Comparison of ENCODE assay signal across 10 mouse cellular contexts in genomic region chr3:90644220-90644619, GRCm38 (mm10). TPM values are rescaled to one million over a fixed set of nuclear protein-coding genes. Genes with fewer than 3 reads are reported as not detected.
DNase-seq lines count a peak whose midpoint lies in the region; ATAC-seq and TF ChIP-seq lines count a peak whose summit lies in the region.
"Had no signal": no experiment of that assay in that cellular context is flagged by ENCODE, and none has a peak within 500 bp of the region (broad histone marks: within the 10 kb centered on the region; RNA-seq: fewer than 3 reads in every experiment).

No protein-coding gene starts in this region.

- H3K9me3 ChIP-seq in intestine, postnatal 0 days (ENCODE audit: control insufficient read depth): no peaks in the 10 kb centered on the region
- no peaks in the 10 kb centered on the region for H3K9me3 ChIP-seq in intestine, embryonic 16.5 days (ENCODE audit: control insufficient read depth, low read length)
- H3K9me3 ChIP-seq in heart, embryonic 10.5 days: no peaks in the 10 kb centered on the region
- no peaks in the 10 kb centered on the region for H3K9me3 ChIP-seq in forebrain, embryonic 16.5 days (ENCODE audit: control insufficient read depth, low read length)

- no peak for TF ChIP-seq POLR2A in lung, adult 2 months (IDR thresholded peaks at IDR 0.05; ENCODE audit: borderline replicate concordance, extremely low read depth, low read depth, low read length)
- TF ChIP-seq POLR2A in thymus, adult 2 months (IDR thresholded peaks at IDR 0.05; ENCODE audit: control insufficient read depth, extremely low read depth, insufficient read depth, low read length, poor library complexity): no peak

- 41% methylated on average over 3 of the region's 3 CpGs for WGBS in intestine, postnatal 0 days
- WGBS in intestine, embryonic 16.5 days: 45% methylated on average over 3 of the region's 3 CpGs
- WGBS in heart, embryonic 10.5 days: 41% methylated on average over 3 of the region's 3 CpGs
- WGBS in lung, adult 2 months: 36% methylated on average over 3 of the region's 3 CpGs
- WGBS in thymus, adult 2 months: 51% methylated on average over 3 of the region's 3 CpGs
- WGBS in forebrain, embryonic 16.5 days: 53% methylated on average over 3 of the region's 3 CpGs

- no peaks in the 10 kb centered on the region for H3K36me3 ChIP-seq in intestine, postnatal 0 days (ENCODE audit: control insufficient read depth, insufficient read depth)
- no peaks in the 10 kb centered on the region for H3K36me3 ChIP-seq in intestine, embryonic 16.5 days (ENCODE audit: control insufficient read depth, insufficient read depth, low read length)
- no peaks in the 10 kb centered on the region for H3K36me3 ChIP-seq in heart, embryonic 10.5 days
- H3K36me3 ChIP-seq in thymus, adult 2 months (ENCODE audit: control insufficient read depth, insufficient read depth, low read length): no peaks in the 10 kb centered on the region
- no peaks in the 10 kb centered on the region for H3K36me3 ChIP-seq in forebrain, embryonic 16.5 days (ENCODE audit: control insufficient read depth, insufficient read depth)

- H3K27me3 ChIP-seq in intestine, postnatal 0 days (replicated peaks; ENCODE audit: control insufficient read depth, insufficient read depth, low read length): no peaks in the 10 kb centered on the region
- H3K27me3 ChIP-seq in intestine, embryonic 16.5 days (replicated peaks; ENCODE audit: control insufficient read depth, insufficient read depth, low read length): no peaks in the 10 kb centered on the region
- H3K27me3 ChIP-seq in heart, embryonic 10.5 days (ENCODE audit: insufficient read depth, poor library complexity, severe bottlenecking): no peaks in the 10 kb centered on the region
- no peaks in the 10 kb centered on the region for H3K27me3 ChIP-seq in thymus, adult 2 months (ENCODE audit: control insufficient read depth, insufficient read depth, low read length)
- H3K27me3 ChIP-seq in forebrain, embryonic 16.5 days (replicated peaks; ENCODE audit: control insufficient read depth, insufficient read depth, low read length): no peaks in the 10 kb centered on the region

- no peak overlapping the region for H3K9ac ChIP-seq in intestine, postnatal 0 days (ENCODE audit: low read depth, low read length)
- no peak overlapping the region for H3K9ac ChIP-seq in intestine, embryonic 16.5 days (ENCODE audit: low read depth, low read length)
- no peak overlapping the region for H3K9ac ChIP-seq in forebrain, embryonic 16.5 days (replicated peaks; ENCODE audit: low read depth, low read length)

- peak; percentile 77 for TF ChIP-seq CTCF in intestine, postnatal 0 days (IDR thresholded peaks at IDR 0.05; ENCODE audit: low read depth)
- TF ChIP-seq CTCF in lung, adult 2 months (IDR thresholded peaks at IDR 0.05; ENCODE audit: insufficient read depth, low read length): peak; percentile 74
- peak; percentile 18; the same call in 1 of the 2 replicates for TF ChIP-seq CTCF in thymus, adult 2 months (IDR thresholded peaks at IDR 0.05; ENCODE audit: borderline replicate concordance, control insufficient read depth, extremely low read depth, insufficient read depth, low read length, poor library complexity)

- no peaks in the 10 kb centered on the region for H3K4me1 ChIP-seq in intestine, postnatal 0 days (replicated peaks; ENCODE audit: control insufficient read depth, insufficient read depth, low read length)
- H3K4me1 ChIP-seq in intestine, embryonic 16.5 days (ENCODE audit: control insufficient read depth, insufficient read depth, low read length): no peaks in the 10 kb centered on the region
- no peaks in the 10 kb centered on the region for H3K4me1 ChIP-seq in heart, embryonic 10.5 days
- no peaks in the 10 kb centered on the region for H3K4me1 ChIP-seq in lung, adult 2 months (ENCODE audit: control insufficient read depth, insufficient read depth, low read length)
- no peaks in the 10 kb centered on the region; the same call in 1 of the 2 replicates for H3K4me1 ChIP-seq in thymus, adult 2 months (replicated peaks; ENCODE audit: control insufficient read depth, insufficient read depth, low read length)
- no peaks in the 10 kb centered on the region for H3K4me1 ChIP-seq in forebrain, embryonic 16.5 days (replicated peaks; ENCODE audit: control insufficient read depth, insufficient read depth, low read length)

- no peak for ATAC-seq in intestine, postnatal 0 days
- no peak for ATAC-seq in intestine, embryonic 16.5 days
- ATAC-seq in forebrain, embryonic 16.5 days: no peak

- H3K27ac ChIP-seq in intestine, postnatal 0 days (ENCODE audit: low read depth, low read length): no peak overlapping the region
- no peak overlapping the region for H3K27ac ChIP-seq in intestine, embryonic 16.5 days (ENCODE audit: low read length)
- H3K27ac ChIP-seq in heart, embryonic 10.5 days: no peak overlapping the region
- H3K27ac ChIP-seq in thymus, adult 2 months (ENCODE audit: control insufficient read depth, insufficient read depth, low read length): no peak overlapping the region
- no peak overlapping the region for H3K27ac ChIP-seq in forebrain, embryonic 16.5 days (ENCODE audit: low read length)

- H3K4me3 ChIP-seq in intestine, postnatal 0 days (ENCODE audit: low read depth, low read length): no peak overlapping the region
- H3K4me3 ChIP-seq in intestine, embryonic 16.5 days (ENCODE audit: low read length): no peak overlapping the region
- H3K4me3 ChIP-seq in heart, embryonic 10.5 days: no peak overlapping the region
- H3K4me3 ChIP-seq in lung, adult 2 months (replicated peaks; ENCODE audit: extremely low read depth, low read depth, low read length): no peak overlapping the region
- H3K4me3 ChIP-seq in thymus, adult 2 months (ENCODE audit: control insufficient read depth, insufficient read depth, low read length): no peak overlapping the region
- no peak overlapping the region for H3K4me3 ChIP-seq in forebrain, embryonic 16.5 days (replicated peaks; ENCODE audit: low read length)

- peak; percentile 20 to 37 for DNase-seq in CD8-positive naive resting alpha-beta T cell, adult 2 months (ENCODE audit: low read depth in 2 of 2, low spot score in 2 of 2)
- peak; percentile 48 to 66 for DNase-seq in adrenal gland, adult 18-20 months (ENCODE audit: low spot score in 2 of 2)
- DNase-seq in heart, embryonic 10.5 days (ENCODE audit: low spot score): peak; percentile 54
- peak; percentile 57 for DNase-seq in lung, adult 2 months
- peak; percentile 67 for DNase-seq in thymus, adult 2 months

- no peak overlapping the region for H3K4me2 ChIP-seq in intestine, postnatal 0 days (replicated peaks; ENCODE audit: low read depth)
- H3K4me2 ChIP-seq in intestine, embryonic 16.5 days (ENCODE audit: low read depth, low read length): no peak overlapping the region
- H3K4me2 ChIP-seq in forebrain, embryonic 16.5 days (ENCODE audit: low read length): no peak overlapping the region

RNA-seq across cellular contexts. Expression of gene S100a7a, which starts 9.6 kb away (rescaled TPM):
- 0.12 TPM in 1 of 2 replicates, not detected in the other for polyA plus RNA-seq in intestine, postnatal 0 days (2015; fragmentation: Nextera tagmentation; extraction: Ambion mirVana)
- polyA plus RNA-seq in intestine, embryonic 16.5 days (2015; fragmentation: Nextera tagmentation; extraction: Ambion mirVana): 0.17 and 0.42 TPM in 2 replicates
- under 1 TPM; 0.23 to 0.54 TPM for total RNA-seq in adrenal gland, adult 18-20 months (2021)
- polyA plus RNA-seq in heart, embryonic 10.5 days (2016; fragmentation: Nextera tagmentation; extraction: Ambion mirVana): not detected in 2 replicates
- 0.51 and 5.6 TPM in 2 replicates for polyA plus RNA-seq in lung, adult 2 months (2012; rRNA removed)
- 0.32 and 0.42 TPM in 2 replicates for polyA plus RNA-seq in thymus, adult 2 months (2012; rRNA removed)
- polyA plus RNA-seq in forebrain, embryonic 16.5 days (2015; fragmentation: Nextera tagmentation; extraction: Ambion mirVana): not detected in 2 replicates
- polyA plus RNA-seq: neural tube, embryonic 14.5 days had no signal

RNA-seq across cellular contexts. Expression of gene S100a8, which starts 24.6 kb away (rescaled TPM):
- polyA plus RNA-seq in intestine, postnatal 0 days (2015; fragmentation: Nextera tagmentation; extraction: Ambion mirVana): 2.7 and 4.6 TPM in 2 replicates
- 14.9 and 30.6 TPM in 2 replicates for polyA plus RNA-seq in intestine, embryonic 16.5 days (2015; fragmentation: Nextera tagmentation; extraction: Ambion mirVana)
- not detected for total RNA-seq in adrenal gland, adult 18-20 months (2021)
- not detected in 2 replicates for polyA plus RNA-seq in heart, embryonic 10.5 days (2016; fragmentation: Nextera tagmentation; extraction: Ambion mirVana)
- polyA plus RNA-seq in lung, adult 2 months (2012; rRNA removed): 5.6 and 15.3 TPM in 2 replicates
- 13.3 and 13.8 TPM in 2 replicates for polyA plus RNA-seq in thymus, adult 2 months (2012; rRNA removed)
- 1.8 and 5.4 TPM in 2 replicates for polyA plus RNA-seq in forebrain, embryonic 16.5 days (2015; fragmentation: Nextera tagmentation; extraction: Ambion mirVana)
- total RNA-seq: layer of hippocampus, postnatal 25 days had no signal

RNA-seq across cellular contexts. Expression of gene S100a6, which starts 31.5 kb away (rescaled TPM):
- 374 and 424 TPM in 2 replicates for polyA plus RNA-seq in intestine, postnatal 0 days (2015; fragmentation: Nextera tagmentation; extraction: Ambion mirVana)
- 376 and 422 TPM in 2 replicates for polyA plus RNA-seq in intestine, embryonic 16.5 days (2015; fragmentation: Nextera tagmentation; extraction: Ambion mirVana)
- 100 to 1,000 TPM in 1 of 2 experiments, 10 to 100 TPM in 1; 40.3 to 108 TPM for total RNA-seq in adrenal gland, adult 18-20 months (2021)
- 27.3 and 28.9 TPM in 2 replicates for polyA plus RNA-seq in heart, embryonic 10.5 days (2016; fragmentation: Nextera tagmentation; extraction: Ambion mirVana)
- polyA plus RNA-seq in lung, adult 2 months (2012; rRNA removed): 439 and 454 TPM in 2 replicates
- 62.7 and 96.8 TPM in 2 replicates for polyA plus RNA-seq in thymus, adult 2 months (2012; rRNA removed)
- 9.5 and 13.3 TPM in 2 replicates for polyA plus RNA-seq in forebrain, embryonic 16.5 days (2015; fragmentation: Nextera tagmentation; extraction: Ambion mirVana)

RNA-seq across cellular contexts. Expression of gene S100a5, which starts 35.9 kb away (rescaled TPM):
- 4.1 and 5.6 TPM in 2 replicates for polyA plus RNA-seq in intestine, postnatal 0 days (2015; fragmentation: Nextera tagmentation; extraction: Ambion mirVana)
- 13.2 and 16.0 TPM in 2 replicates for polyA plus RNA-seq in intestine, embryonic 16.5 days (2015; fragmentation: Nextera tagmentation; extraction: Ambion mirVana)
- not detected for total RNA-seq in adrenal gland, adult 18-20 months (2021)
- not detected in 2 replicates for polyA plus RNA-seq in heart, embryonic 10.5 days (2016; fragmentation: Nextera tagmentation; extraction: Ambion mirVana)
- polyA plus RNA-seq in lung, adult 2 months (2012; rRNA removed): not detected in 2 replicates
- polyA plus RNA-seq in thymus, adult 2 months (2012; rRNA removed): not detected in 2 replicates
- not detected in 2 replicates for polyA plus RNA-seq in forebrain, embryonic 16.5 days (2015; fragmentation: Nextera tagmentation; extraction: Ambion mirVana)
- total RNA-seq: layer of hippocampus, postnatal 25 days had no signal
- polyA plus RNA-seq: neural tube, embryonic 14.5 days had no signal

RNA-seq across cellular contexts. Expression of gene S100a4, which starts 40.6 kb away (rescaled TPM):
- 8.6 and 8.7 TPM in 2 replicates for polyA plus RNA-seq in intestine, postnatal 0 days (2015; fragmentation: Nextera tagmentation; extraction: Ambion mirVana)
- polyA plus RNA-seq in intestine, embryonic 16.5 days (2015; fragmentation: Nextera tagmentation; extraction: Ambion mirVana): 3.6 and 4.0 TPM in 2 replicates
- 10 to 100 TPM in 1 of 2 experiments, 1 to 10 TPM in 1; 5.1 to 14.9 TPM for total RNA-seq in adrenal gland, adult 18-20 months (2021)
- 0.30 and 0.43 TPM in 2 replicates for polyA plus RNA-seq in heart, embryonic 10.5 days (2016; fragmentation: Nextera tagmentation; extraction: Ambion mirVana)
- 28.9 and 51.0 TPM in 2 replicates for polyA plus RNA-seq in lung, adult 2 months (2012; rRNA removed)
- polyA plus RNA-seq in thymus, adult 2 months (2012; rRNA removed): 31.0 and 51.8 TPM in 2 replicates
- polyA plus RNA-seq in forebrain, embryonic 16.5 days (2015; fragmentation: Nextera tagmentation; extraction: Ambion mirVana): 0.65 and 1.3 TPM in 2 replicates
- polyA plus RNA-seq: neural tube, embryonic 14.5 days had no signal

Comparison
In these comparisons a context has a peak if more than half of its experiments do, and no peak if none do; other contexts are left out.
1. CTCF ChIP-seq: peak in every context shown above with its lines; median percentile 77 in intestine, postnatal 0 days; 74 in lung, adult 2 months; 18 in thymus, adult 2 months.